Mouse (Mus musculus): ENCODE measurements around the gene Baz2a. TPM values are rescaled to one million over a fixed set of nuclear protein-coding genes. Genes with fewer than 3 reads are reported as not detected.
A peak's percentile ranks its signal among the peaks of the same experiment; 100 is the strongest.

Gene Baz2a
- polyA plus RNA-seq, 1 experiment from 2014 or later = 20.3 TPM

GRCm38 (mm10) chr10:128124831-128125230 is 33.5 kb downstream of the Baz2a start:
- no peak overlapping the region for H3K9ac ChIP-seq (ENCODE audit: low read length)
- WGBS = 94% methylated on average over 9 of the region's 9 CpGs
- no peaks in the 10 kb centered on the region for H3K9me3 ChIP-seq (ENCODE audit: control insufficient read depth, low read length)
- no peaks in the 10 kb centered on the region for H3K27me3 ChIP-seq (ENCODE audit: control insufficient read depth, insufficient read depth, low read length)
- no peak overlapping the region for H3K4me2 ChIP-seq (ENCODE audit: low read depth)
- H3K4me1 ChIP-seq (ENCODE audit: control insufficient read depth, insufficient read depth, low read length) = no peaks in the 10 kb centered on the region
- no peak for DNase-seq (ENCODE audit: low spot score)
- ATAC-seq (ENCODE audit: insufficient read depth, low FRiP score, low TSS enrichment) = no peak
- no peak overlapping the region for H3K4me3 ChIP-seq (ENCODE audit: low read depth, low read length)
- no peak overlapping the region for H3K27ac ChIP-seq (ENCODE audit: low read depth, low read length)
- H3K36me3 ChIP-seq (ENCODE audit: control insufficient read depth, insufficient read depth, low read length) = peaks cover 52% of the 10 kb centered on the region

GRCm38 (mm10) chr10:128125951-128126350 is 34.6 kb downstream of the Baz2a start:
- 95% methylated on average over 14 of the region's 14 CpGs for WGBS
- H3K9me3 ChIP-seq (ENCODE audit: control insufficient read depth, low read length) = no peaks in the 10 kb centered on the region
- peaks cover 50% of the 10 kb centered on the region for H3K36me3 ChIP-seq (ENCODE audit: control insufficient read depth, insufficient read depth, low read length)
- no peaks in the 10 kb centered on the region for H3K4me1 ChIP-seq (ENCODE audit: control insufficient read depth, insufficient read depth, low read length)
- ATAC-seq (ENCODE audit: insufficient read depth, low FRiP score, low TSS enrichment) (no peak), DNase-seq (ENCODE audit: low spot score) (no peak)
- no peak overlapping the region for H3K4me3 ChIP-seq (ENCODE audit: low read depth, low read length)
- H3K9ac ChIP-seq (ENCODE audit: low read length) = no peak overlapping the region
- no peak overlapping the region for H3K4me2 ChIP-seq (ENCODE audit: low read depth)
- no peaks in the 10 kb centered on the region for H3K27me3 ChIP-seq (ENCODE audit: control insufficient read depth, insufficient read depth, low read length)
- no peak overlapping the region for H3K27ac ChIP-seq (ENCODE audit: low read depth, low read length)

GRCm38 (mm10) chr10:128127497-128127896 is 36.1 kb downstream of the Baz2a start:
- DNase-seq (ENCODE audit: low spot score) = no peak
- ATAC-seq (ENCODE audit: insufficient read depth, low FRiP score, low TSS enrichment) = no peak
- H3K4me2 ChIP-seq (ENCODE audit: low read depth) = no peak overlapping the region
- H3K27ac ChIP-seq (ENCODE audit: low read depth, low read length) = no peak overlapping the region
- 72% methylated on average over 5 of the region's 5 CpGs for WGBS
- peaks cover 40% of the 10 kb centered on the region for H3K36me3 ChIP-seq (ENCODE audit: control insufficient read depth, insufficient read depth, low read length)
- no peaks in the 10 kb centered on the region for H3K4me1 ChIP-seq (ENCODE audit: control insufficient read depth, insufficient read depth, low read length)
- no peaks in the 10 kb centered on the region for H3K9me3 ChIP-seq (ENCODE audit: control insufficient read depth, low read length)
- no peaks in the 10 kb centered on the region for H3K27me3 ChIP-seq (ENCODE audit: control insufficient read depth, insufficient read depth, low read length)
- no peak overlapping the region for H3K4me3 ChIP-seq (ENCODE audit: low read depth, low read length)
- no peak overlapping the region for H3K9ac ChIP-seq (ENCODE audit: low read length)

- Histone ChIP-seq H3K36me3 (ENCODE audit: control insufficient read depth, insufficient read depth, low read length) (peaks cover 36% of the 10 kb centered on the region), H3K9ac (ENCODE audit: low read length) (no peak overlapping the region), H3K4me2 (ENCODE audit: low read depth) (no peak overlapping the region), H3K4me3 (ENCODE audit: low read depth, low read length) (no peak overlapping the region), H3K9me3 (ENCODE audit: control insufficient read depth, low read length) (no peaks in the 10 kb centered on the region), H3K27ac (ENCODE audit: low read depth, low read length) (no peak overlapping the region), H3K27me3 (ENCODE audit: control insufficient read depth, insufficient read depth, low read length) (no peaks in the 10 kb centered on the region), H3K4me1 (ENCODE audit: control insufficient read depth, insufficient read depth, low read length) (no peaks in the 10 kb centered on the region)
- ATAC-seq (ENCODE audit: insufficient read depth, low FRiP score, low TSS enrichment) (no peak), DNase-seq (ENCODE audit: low spot score) (no peak)
- WGBS = 91% methylated on average over 8 of the region's 8 CpGs
Observed at GRCm38 (mm10) chr10:128128143-128128542, 36.8 kb downstream of the Baz2a start.

- WGBS = 81% methylated on average over 3 of the region's 3 CpGs
- Histone ChIP-seq H3K27me3 (ENCODE audit: control insufficient read depth, insufficient read depth, low read length) (no peaks in the 10 kb centered on the region), H3K4me3 (ENCODE audit: low read depth, low read length) (no peak overlapping the region), H3K9ac (ENCODE audit: low read length) (no peak overlapping the region), H3K36me3 (ENCODE audit: control insufficient read depth, insufficient read depth, low read length) (peaks cover 12% of the 10 kb centered on the region), H3K27ac (ENCODE audit: low read depth, low read length) (no peak overlapping the region), H3K4me1 (ENCODE audit: control insufficient read depth, insufficient read depth, low read length) (no peaks in the 10 kb centered on the region), H3K4me2 (ENCODE audit: low read depth) (no peak overlapping the region), H3K9me3 (ENCODE audit: control insufficient read depth, low read length) (no peaks in the 10 kb centered on the region)
- ATAC-seq (ENCODE audit: insufficient read depth, low FRiP score, low TSS enrichment) (no peak), DNase-seq (ENCODE audit: low spot score) (no peak)
Observed at GRCm38 (mm10) chr10:128131297-128131696, 39.9 kb downstream of the Baz2a start.

- Histone ChIP-seq H3K27ac (ENCODE audit: low read depth, low read length) (no peak overlapping the region), H3K9me3 (ENCODE audit: control insufficient read depth, low read length) (no peaks in the 10 kb centered on the region), H3K9ac (ENCODE audit: low read length) (no peak overlapping the region), H3K4me1 (ENCODE audit: control insufficient read depth, insufficient read depth, low read length) (no peaks in the 10 kb centered on the region), H3K4me2 (ENCODE audit: low read depth) (no peak overlapping the region), H3K36me3 (ENCODE audit: control insufficient read depth, insufficient read depth, low read length) (peaks cover 9% of the 10 kb centered on the region), H3K4me3 (ENCODE audit: low read depth, low read length) (no peak overlapping the region), H3K27me3 (ENCODE audit: control insufficient read depth, insufficient read depth, low read length) (no peaks in the 10 kb centered on the region)
- ATAC-seq (ENCODE audit: insufficient read depth, low FRiP score, low TSS enrichment) (no peak), DNase-seq (ENCODE audit: low spot score) (no peak)
Observed at GRCm38 (mm10) chr10:128131812-128132211, 40.4 kb downstream of the Baz2a start.

GRCm38 (mm10) chr10:128133650-128134332 is 42.4 kb downstream of the Baz2a start:
- Histone ChIP-seq H3K36me3 (ENCODE audit: control insufficient read depth, insufficient read depth, low read length) (peaks cover 5% of the 10 kb centered on the region), H3K9ac (ENCODE audit: low read length) (no peak overlapping the region), H3K9me3 (ENCODE audit: control insufficient read depth, low read length) (no peaks in the 10 kb centered on the region), H3K4me1 (ENCODE audit: control insufficient read depth, insufficient read depth, low read length) (no peaks in the 10 kb centered on the region), H3K27ac (ENCODE audit: low read depth, low read length) (no peak overlapping the region), H3K4me2 (ENCODE audit: low read depth) (no peak overlapping the region), H3K27me3 (ENCODE audit: control insufficient read depth, insufficient read depth, low read length) (no peaks in the 10 kb centered on the region), H3K4me3 (ENCODE audit: low read depth, low read length) (no peak overlapping the region)
- WGBS = 42% methylated on average over 13 of the region's 13 CpGs
- no peak for DNase-seq (ENCODE audit: low spot score)
- no peak for ATAC-seq (ENCODE audit: insufficient read depth, low FRiP score, low TSS enrichment)

GRCm38 (mm10) chr10:128135374-128135773 is 44.0 kb downstream of the Baz2a start:
- no peak overlapping the region for H3K9ac ChIP-seq (ENCODE audit: low read length)
- no peak for DNase-seq (ENCODE audit: low spot score)
- H3K4me3 ChIP-seq (ENCODE audit: low read depth, low read length) = no peak overlapping the region
- no peak overlapping the region for H3K27ac ChIP-seq (ENCODE audit: low read depth, low read length)
- 92% methylated on average over 6 of the region's 6 CpGs for WGBS
- no peaks in the 10 kb centered on the region for H3K27me3 ChIP-seq (ENCODE audit: control insufficient read depth, insufficient read depth, low read length)
- H3K4me1 ChIP-seq (ENCODE audit: control insufficient read depth, insufficient read depth, low read length) = no peaks in the 10 kb centered on the region
- no peak for ATAC-seq (ENCODE audit: insufficient read depth, low FRiP score, low TSS enrichment)
- H3K4me2 ChIP-seq (ENCODE audit: low read depth) = no peak overlapping the region
- H3K9me3 ChIP-seq (ENCODE audit: control insufficient read depth, low read length) = no peaks in the 10 kb centered on the region
- H3K36me3 ChIP-seq (ENCODE audit: control insufficient read depth, insufficient read depth, low read length) = peaks cover 2% of the 10 kb centered on the region; the same call in 1 of the 2 replicates

- Histone ChIP-seq H3K27me3 (ENCODE audit: control insufficient read depth, insufficient read depth, low read length) (no peaks in the 10 kb centered on the region), H3K36me3 (ENCODE audit: control insufficient read depth, insufficient read depth, low read length) (peaks cover 2% of the 10 kb centered on the region), H3K4me3 (ENCODE audit: low read depth, low read length) (no peak overlapping the region), H3K9me3 (ENCODE audit: control insufficient read depth, low read length) (no peaks in the 10 kb centered on the region), H3K9ac (ENCODE audit: low read length) (no peak overlapping the region), H3K4me1 (ENCODE audit: control insufficient read depth, insufficient read depth, low read length) (no peaks in the 10 kb centered on the region), H3K27ac (ENCODE audit: low read depth, low read length) (no peak overlapping the region), H3K4me2 (ENCODE audit: low read depth) (no peak overlapping the region)
- DNase-seq (ENCODE audit: low spot score) (peak; percentile 41), ATAC-seq (ENCODE audit: insufficient read depth, low FRiP score, low TSS enrichment) (no peak)
- WGBS = 75% methylated on average over 12 of the region's 12 CpGs
Observed at GRCm38 (mm10) chr10:128140236-128140952, 49.0 kb downstream of the Baz2a start.

Measured in neural tube, embryonic 11.5 days (tissue).